Comparison of ENCODE assay signal across 9 mouse cellular contexts in the genomic region with DNA sequence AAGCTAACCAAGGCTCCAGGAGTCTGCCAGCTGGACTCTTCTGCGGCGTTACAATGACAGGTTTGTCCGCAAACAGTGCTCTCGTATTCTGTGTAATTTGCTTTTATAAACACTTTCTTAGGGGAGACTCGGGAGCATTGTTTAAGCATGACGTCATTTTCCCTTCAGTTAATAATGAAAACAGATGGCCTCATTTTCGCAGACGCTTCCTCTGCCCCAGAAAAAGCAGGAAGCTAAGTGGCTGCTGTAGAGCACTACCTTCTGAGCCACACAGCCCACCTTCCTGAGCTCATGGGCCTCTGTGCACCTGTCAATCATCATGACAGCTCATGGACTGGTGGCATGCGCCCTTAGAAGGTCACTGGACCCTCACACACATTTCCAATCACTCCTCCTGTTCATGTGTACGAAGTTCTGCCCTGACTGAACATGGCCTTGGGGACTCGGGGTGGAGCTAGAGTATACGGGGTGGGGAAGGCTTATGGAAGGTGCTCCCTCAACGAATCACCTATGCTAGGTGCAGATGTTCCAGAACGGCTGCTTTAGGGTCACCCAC.
DNase-seq lines count a peak whose midpoint lies in the region; ATAC-seq and TF ChIP-seq lines count a peak whose summit lies in the region.
"Had no signal": no experiment of that assay in that cellular context is flagged by ENCODE, and none has a peak within 500 bp of the region (broad histone marks: within the 10 kb centered on the region; RNA-seq: fewer than 3 reads in every experiment).

No protein-coding gene starts in this region.

- peak; percentile 81 for ATAC-seq in kidney, embryonic 16.5 days (ENCODE audit: low FRiP score, low TSS enrichment)
- ATAC-seq in heart, embryonic 15.5 days (replicated peaks; ENCODE audit: insufficient number of reproducible peaks, insufficient read depth, low FRiP score, low read depth): peak; percentile 70; the same call in 1 of the 2 replicates
- ATAC-seq in limb, embryonic 14.5 days (ENCODE audit: low FRiP score, low read depth): peak; percentile 76; the same call in 1 of the 2 replicates
- peak; percentile 70; the same call in 1 of the 2 replicates for ATAC-seq in stomach, embryonic 14.5 days (ENCODE audit: insufficient number of reproducible peaks, insufficient read depth, low FRiP score, low read depth)
- ATAC-seq in liver, embryonic 12.5 days: no peak

- no peak overlapping the region for H3K27ac ChIP-seq in kidney, embryonic 16.5 days (ENCODE audit: low read length)
- H3K27ac ChIP-seq in heart, embryonic 15.5 days: no peak overlapping the region
- no peak overlapping the region for H3K27ac ChIP-seq in limb, embryonic 14.5 days (replicated peaks; ENCODE audit: low read depth, low read length)
- H3K27ac ChIP-seq in stomach, embryonic 14.5 days (ENCODE audit: low read length): 0 out of 2 replicates have a peak overlapping the region, but pooled peaks have one; percentile 10
- no peak overlapping the region for H3K27ac ChIP-seq in liver, embryonic 12.5 days

- H3K4me2 ChIP-seq in kidney, embryonic 16.5 days (replicated peaks; ENCODE audit: low read depth, low read length): no peak overlapping the region
- H3K4me2 ChIP-seq in heart, embryonic 15.5 days: peak overlapping the region; percentile 30; the same call in 1 of the 2 replicates
- peak overlapping the region; percentile 28 for H3K4me2 ChIP-seq in limb, embryonic 14.5 days (replicated peaks; ENCODE audit: low read depth, low read length, severe bottlenecking)
- H3K4me2 ChIP-seq in stomach, embryonic 14.5 days (replicated peaks; ENCODE audit: low read depth, low read length): peak overlapping the region; percentile 27; the same call in 1 of the 2 replicates
- H3K4me2 ChIP-seq in liver, embryonic 12.5 days: no peak overlapping the region

- no peak overlapping the region for H3K4me3 ChIP-seq in kidney, embryonic 16.5 days (ENCODE audit: low read length)
- H3K4me3 ChIP-seq in heart, embryonic 15.5 days: no peak overlapping the region
- 0 out of 2 replicates have a peak overlapping the region, but pooled peaks have one; percentile 11 for H3K4me3 ChIP-seq in limb, embryonic 14.5 days (replicated peaks; ENCODE audit: low read length)
- no peak overlapping the region for H3K4me3 ChIP-seq in stomach, embryonic 14.5 days (ENCODE audit: low read depth, low read length)
- H3K4me3 ChIP-seq in liver, embryonic 12.5 days: no peak overlapping the region

- no peak for TF ChIP-seq POLR2A in limb, embryonic 14.5 days (IDR thresholded peaks at IDR 0.05; ENCODE audit: borderline replicate concordance, extremely low read depth, insufficient read depth, insufficient read length)

- H3K36me3 ChIP-seq in kidney, embryonic 16.5 days (ENCODE audit: insufficient read depth, low read length): no peaks in the 10 kb centered on the region
- no peaks in the 10 kb centered on the region for H3K36me3 ChIP-seq in heart, embryonic 15.5 days
- no peaks in the 10 kb centered on the region for H3K36me3 ChIP-seq in limb, embryonic 14.5 days (ENCODE audit: control insufficient read depth, insufficient read depth, low read length)
- H3K36me3 ChIP-seq in stomach, embryonic 14.5 days (ENCODE audit: control insufficient read depth, insufficient read depth, low read length): no peaks in the 10 kb centered on the region
- H3K36me3 ChIP-seq in liver, embryonic 12.5 days: no peaks in the 10 kb centered on the region

- 50% methylated on average over 14 of the region's 14 CpGs for WGBS in kidney, embryonic 16.5 days
- 53% methylated on average over 14 of the region's 14 CpGs for WGBS in heart, embryonic 15.5 days
- WGBS in limb, embryonic 14.5 days: 30% methylated on average over 14 of the region's 14 CpGs
- WGBS in stomach, embryonic 14.5 days: 32% methylated on average over 14 of the region's 14 CpGs
- 58% methylated on average over 14 of the region's 14 CpGs for whole genome bisulfite sequencing in liver, embryonic 12.5 days (ENCODE audit: insufficient replicate concordance)

- no peak for DNase-seq in kidney, adult 18-20 months
- DNase-seq in limb, embryonic 14.5 days (ENCODE audit: low spot score): peak; percentile 74
- DNase-seq in adrenal gland, postnatal 4 days (ENCODE audit: low spot score in 2 of 2): no peak
- no peak for DNase-seq in adrenal gland, adult (ENCODE audit: inconsistent age in 2 of 2, low spot score in 1 of 2)

- H3K4me1 ChIP-seq in kidney, embryonic 16.5 days (ENCODE audit: insufficient read depth, low read length): peaks cover 9% of the 10 kb centered on the region; the same call in 1 of the 2 replicates
- H3K4me1 ChIP-seq in heart, embryonic 15.5 days (replicated peaks): peaks cover 4% of the 10 kb centered on the region; the same call in 1 of the 2 replicates
- peaks cover 17% of the 10 kb centered on the region for H3K4me1 ChIP-seq in limb, embryonic 14.5 days (ENCODE audit: control insufficient read depth, insufficient read depth, low read length)
- H3K4me1 ChIP-seq in stomach, embryonic 14.5 days (ENCODE audit: control insufficient read depth, insufficient read depth, low read length): peaks cover 9% of the 10 kb centered on the region
- H3K4me1 ChIP-seq in liver, embryonic 12.5 days: no peaks in the 10 kb centered on the region

- H3K27me3 ChIP-seq in kidney, embryonic 16.5 days (ENCODE audit: insufficient read depth, low read length): no peaks in the 10 kb centered on the region
- H3K27me3 ChIP-seq in heart, embryonic 15.5 days: no peaks in the 10 kb centered on the region
- no peaks in the 10 kb centered on the region for H3K27me3 ChIP-seq in limb, embryonic 14.5 days (ENCODE audit: control insufficient read depth, insufficient read depth, low read length)
- H3K27me3 ChIP-seq in stomach, embryonic 14.5 days (ENCODE audit: control insufficient read depth, insufficient read depth, low read length): no peaks in the 10 kb centered on the region
- H3K27me3 ChIP-seq in liver, embryonic 12.5 days (replicated peaks): no peaks in the 10 kb centered on the region
- H3K27me3 ChIP-seq: CH12.LX had no signal

- no peak overlapping the region for H3K9ac ChIP-seq in kidney, embryonic 16.5 days (replicated peaks; ENCODE audit: low read length)
- H3K9ac ChIP-seq in heart, embryonic 15.5 days: no peak overlapping the region
- H3K9ac ChIP-seq in limb, embryonic 14.5 days (ENCODE audit: low read depth, low read length, severe bottlenecking): no peak overlapping the region
- H3K9ac ChIP-seq in stomach, embryonic 14.5 days (replicated peaks; ENCODE audit: low read depth, low read length): no peak overlapping the region
- H3K9ac ChIP-seq in liver, embryonic 12.5 days: no peak overlapping the region

- no peaks in the 10 kb centered on the region for H3K9me3 ChIP-seq in kidney, embryonic 16.5 days (ENCODE audit: low read length)
- H3K9me3 ChIP-seq in heart, embryonic 15.5 days (replicated peaks): no peaks in the 10 kb centered on the region
- no peaks in the 10 kb centered on the region for H3K9me3 ChIP-seq in limb, embryonic 14.5 days (ENCODE audit: control insufficient read depth, low read length)
- no peaks in the 10 kb centered on the region for H3K9me3 ChIP-seq in stomach, embryonic 14.5 days (ENCODE audit: control insufficient read depth, low read depth, low read length)
- no peaks in the 10 kb centered on the region for H3K9me3 ChIP-seq in liver, embryonic 12.5 days (replicated peaks)

Comparison
In these comparisons a context has a peak if more than half of its experiments do, and no peak if none do; other contexts are left out.
1. H3K4me2 ChIP-seq: peak in heart, embryonic 15.5 days (single experiment), limb, embryonic 14.5 days (single experiment) and stomach, embryonic 14.5 days (single experiment); none in kidney, embryonic 16.5 days (single experiment) and liver, embryonic 12.5 days (single experiment).